Mouse (Mus musculus): Measurements from ENCODE around the gene Klhdc7b. TPM values are rescaled to one million over a fixed set of nuclear protein-coding genes. Genes with fewer than 3 reads are reported as not detected.

Gene Klhdc7b
- polyA plus RNA-seq, 1 experiment = not detected

GRCm38 (mm10) chr15:89374340-89374739 lies 10.4 kb upstream of the Klhdc7b start:
- H3K4me3 ChIP-seq (ENCODE audit: insufficient read depth, low read depth, low read length) = peak overlapping the region; percentile 76
- peaks cover 7% of the 10 kb centered on the region; the same call in 1 of the 2 replicates for H3K4me1 ChIP-seq (ENCODE audit: control insufficient read depth, insufficient read depth, low read length)
- H3K27me3 ChIP-seq (replicated peaks; ENCODE audit: control insufficient read depth, insufficient read depth, low read length) = no peaks in the 10 kb centered on the region
- WGBS = 38% methylated on average over 9 of the region's 9 CpGs
- TF ChIP-seq CTCF (conservative IDR thresholded peaks at IDR 0.05; ENCODE audit: insufficient read depth, insufficient read length, low read depth, low read length) (no peak), POLR2A (IDR thresholded peaks at IDR 0.05; ENCODE audit: low read depth, low read length) (no peak)
- H3K36me3 ChIP-seq (ENCODE audit: control insufficient read depth, insufficient read depth, low read length) = no peaks in the 10 kb centered on the region; the same call in 1 of the 2 replicates
- H3K27ac ChIP-seq (ENCODE audit: insufficient read depth, low read depth, low read length) = no peak overlapping the region
- DNase-seq = no peak

GRCm38 (mm10) chr15:89374801-89375534 lies 9.7 kb upstream of the Klhdc7b start:
- WGBS = 91% methylated on average over 17 of the region's 17 CpGs
- Histone ChIP-seq H3K36me3 (ENCODE audit: control insufficient read depth, insufficient read depth, low read length) (no peaks in the 10 kb centered on the region; the same call in 1 of the 2 replicates), H3K27me3 (replicated peaks; ENCODE audit: control insufficient read depth, insufficient read depth, low read length) (no peaks in the 10 kb centered on the region), H3K4me3 (ENCODE audit: insufficient read depth, low read depth, low read length) (no peak overlapping the region), H3K4me1 (ENCODE audit: control insufficient read depth, insufficient read depth, low read length) (peaks cover 7% of the 10 kb centered on the region; the same call in 1 of the 2 replicates), H3K27ac (ENCODE audit: insufficient read depth, low read depth, low read length) (no peak overlapping the region)
- TF ChIP-seq POLR2A (IDR thresholded peaks at IDR 0.05; ENCODE audit: low read depth, low read length) = no peak
- TF ChIP-seq CTCF (conservative IDR thresholded peaks at IDR 0.05; ENCODE audit: insufficient read depth, insufficient read length, low read depth, low read length) = no peak
- DNase-seq = no peak

GRCm38 (mm10) chr15:89376040-89376439 lies 8.7 kb upstream of the Klhdc7b start:
- 81% methylated on average over 7 of the region's 7 CpGs for WGBS
- DNase-seq = peak; percentile 12
- Histone ChIP-seq H3K27me3 (replicated peaks; ENCODE audit: control insufficient read depth, insufficient read depth, low read length) (no peaks in the 10 kb centered on the region), H3K4me3 (ENCODE audit: insufficient read depth, low read depth, low read length) (no peak overlapping the region), H3K4me1 (ENCODE audit: control insufficient read depth, insufficient read depth, low read length) (peaks cover 7% of the 10 kb centered on the region; the same call in 1 of the 2 replicates), H3K36me3 (ENCODE audit: control insufficient read depth, insufficient read depth, low read length) (no peaks in the 10 kb centered on the region; the same call in 1 of the 2 replicates), H3K27ac (ENCODE audit: insufficient read depth, low read depth, low read length) (no peak overlapping the region)
- no peak for TF ChIP-seq POLR2A (IDR thresholded peaks at IDR 0.05; ENCODE audit: low read depth, low read length)
- TF ChIP-seq CTCF (conservative IDR thresholded peaks at IDR 0.05; ENCODE audit: insufficient read depth, insufficient read length, low read depth, low read length) = no peak

- Histone ChIP-seq H3K4me3 (ENCODE audit: insufficient read depth, low read depth, low read length) (no peak within 1 kb of the TSS), H3K4me1 (ENCODE audit: control insufficient read depth, insufficient read depth, low read length) (peaks cover 7% of the 10 kb centered on the region; the same call in 1 of the 2 replicates), H3K36me3 (ENCODE audit: control insufficient read depth, insufficient read depth, low read length) (no peaks in the 10 kb centered on the region), H3K27ac (ENCODE audit: insufficient read depth, low read depth, low read length) (no peak within 1 kb of the TSS), H3K27me3 (replicated peaks; ENCODE audit: control insufficient read depth, insufficient read depth, low read length) (no peaks in the 10 kb centered on the region)
- TF ChIP-seq POLR2A (IDR thresholded peaks at IDR 0.05; ENCODE audit: low read depth, low read length) (no peak), CTCF (conservative IDR thresholded peaks at IDR 0.05; ENCODE audit: insufficient read depth, insufficient read length, low read depth, low read length) (no peak)
- DNase-seq = peak; percentile 36
- 31% methylated on average over 16 of the region's 16 CpGs for WGBS
These were observed 7.8 kb upstream of the Klhdc7b start, which contains the start of gene Tymp for GRCm38 (mm10) chr15:89376957-89377356. Gene Tymp, minus strand, starts transcription at chr15:89377039.

- 10% methylated on average over 18 of the region's 18 CpGs for WGBS
- peaks cover 7% of the 10 kb centered on the region; the same call in 1 of the 2 replicates for H3K4me1 ChIP-seq (ENCODE audit: control insufficient read depth, insufficient read depth, low read length)
- DNase-seq = peak; percentile 13
- no peak overlapping the region for H3K27ac ChIP-seq (ENCODE audit: insufficient read depth, low read depth, low read length)
- no peaks in the 10 kb centered on the region for H3K36me3 ChIP-seq (ENCODE audit: control insufficient read depth, insufficient read depth, low read length)
- TF ChIP-seq POLR2A (IDR thresholded peaks at IDR 0.05; ENCODE audit: low read depth, low read length) (no peak), CTCF (conservative IDR thresholded peaks at IDR 0.05; ENCODE audit: insufficient read depth, insufficient read length, low read depth, low read length) (no peak)
- no peak overlapping the region for H3K4me3 ChIP-seq (ENCODE audit: insufficient read depth, low read depth, low read length)
- H3K27me3 ChIP-seq (replicated peaks; ENCODE audit: control insufficient read depth, insufficient read depth, low read length) = no peaks in the 10 kb centered on the region
These were observed 7.4 kb upstream of the Klhdc7b start for GRCm38 (mm10) chr15:89377362-89377761.

- WGBS = 22% methylated on average over 46 of the region's 46 CpGs
- H3K27ac ChIP-seq (ENCODE audit: insufficient read depth, low read depth, low read length) = no peak overlapping the region
- H3K4me3 ChIP-seq (ENCODE audit: insufficient read depth, low read depth, low read length) = peak overlapping the region; percentile 44
- no peaks in the 10 kb centered on the region for H3K36me3 ChIP-seq (ENCODE audit: control insufficient read depth, insufficient read depth, low read length)
- no peak for TF ChIP-seq POLR2A (IDR thresholded peaks at IDR 0.05; ENCODE audit: low read depth, low read length)
- no peak for TF ChIP-seq CTCF (conservative IDR thresholded peaks at IDR 0.05; ENCODE audit: insufficient read depth, insufficient read length, low read depth, low read length)
- peaks cover 4% of the 10 kb centered on the region; the same call in 1 of the 2 replicates for H3K4me1 ChIP-seq (ENCODE audit: control insufficient read depth, insufficient read depth, low read length)
- DNase-seq = peak; percentile 11
- no peaks in the 10 kb centered on the region for H3K27me3 ChIP-seq (replicated peaks; ENCODE audit: control insufficient read depth, insufficient read depth, low read length)
These were observed 6.5 kb upstream of the Klhdc7b start for GRCm38 (mm10) chr15:89377938-89378828.

Measured in kidney, adult 2 months (tissue).